Mouse (Mus musculus) layer of hippocampus, postnatal 36 days (tissue): ENCODE data around the gene Pld6. TPM values are rescaled to one million over a fixed set of nuclear protein-coding genes. Genes with fewer than 3 reads are reported as not detected.
"Not testable (repeated sequence)": the region's sequence is repeated elsewhere in the genome, so short reads cannot be mapped to it uniquely, and the experiment has no call there.

ENCODE experiments used
- DNase-seq, 2 experiments: peaks; one replicate each; pipeline ENCODE4 v3.0.0; 2022
- total RNA-seq, 2 experiments: library from RNA; stranded (reverse); gene quantifications; 2 replicates each; pipeline ENCODE4 v1.2.3; 2021

Gene Pld6
- total RNA-seq, 2 experiments from 2014 or later: 0.20 to 0.28 TPM

DNA sequence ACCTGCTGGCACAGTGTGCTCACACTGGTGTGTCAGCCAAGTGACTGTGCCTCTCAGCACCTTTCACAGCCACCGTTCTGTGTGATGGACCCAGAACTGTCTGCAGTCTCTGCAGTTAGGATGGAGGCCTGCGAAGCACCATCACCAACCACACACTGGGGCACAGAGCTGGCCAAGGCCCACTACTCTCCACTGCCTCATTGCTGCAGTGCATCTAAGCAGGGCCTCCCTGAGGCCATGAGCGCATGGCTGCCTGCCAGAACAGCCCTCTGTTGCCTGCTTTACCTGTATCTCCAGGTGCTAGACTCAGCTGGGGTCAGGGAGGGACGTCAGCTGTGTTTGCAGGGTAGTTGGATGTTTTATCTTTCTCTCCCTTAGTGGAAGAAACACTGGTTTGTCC, 43.1 kb downstream of the Pld6 start:
- no peak for DNase-seq

DNA sequence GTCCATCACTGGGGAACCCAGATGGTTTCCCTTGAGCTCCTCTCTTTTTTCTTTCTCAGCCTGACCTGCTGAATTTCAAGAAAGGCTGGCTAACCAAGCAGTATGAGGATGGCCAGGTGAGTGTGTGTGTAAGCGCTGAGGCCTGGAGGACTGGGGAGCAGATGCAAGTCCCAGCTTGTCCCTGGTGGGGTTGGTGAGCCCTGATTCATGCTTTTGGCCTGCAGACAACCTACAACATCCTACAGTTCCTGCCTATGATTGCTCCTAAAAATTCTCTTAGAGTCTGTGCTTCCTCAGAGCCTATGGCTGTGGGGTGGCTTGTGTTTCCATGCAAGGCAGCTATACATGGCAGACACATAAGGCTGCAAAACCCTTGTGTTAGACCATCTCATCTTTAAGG, 43.7 kb downstream of the Pld6 start:
- no peak for DNase-seq

DNA sequence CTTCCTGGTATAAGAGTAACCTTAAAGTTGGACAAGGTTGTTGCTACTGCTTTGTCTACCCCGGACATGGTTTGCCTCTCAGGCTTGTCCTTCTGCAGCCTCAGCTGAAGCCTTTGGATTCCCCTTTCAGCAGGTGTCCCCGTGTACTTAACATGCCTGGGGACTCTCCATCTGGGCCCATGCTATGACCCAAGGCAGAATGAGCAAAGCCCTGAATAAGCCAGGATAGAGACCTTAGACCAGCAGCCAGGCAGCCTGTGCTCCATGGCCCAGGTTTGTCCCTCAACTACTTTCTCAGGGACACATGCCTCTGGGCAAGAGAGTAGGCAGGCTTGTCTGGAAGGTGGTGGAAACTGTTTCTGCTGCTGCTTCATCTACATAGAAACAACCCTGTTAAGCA, 44.1 kb downstream of the Pld6 start:
- DNase-seq: no peak

DNA sequence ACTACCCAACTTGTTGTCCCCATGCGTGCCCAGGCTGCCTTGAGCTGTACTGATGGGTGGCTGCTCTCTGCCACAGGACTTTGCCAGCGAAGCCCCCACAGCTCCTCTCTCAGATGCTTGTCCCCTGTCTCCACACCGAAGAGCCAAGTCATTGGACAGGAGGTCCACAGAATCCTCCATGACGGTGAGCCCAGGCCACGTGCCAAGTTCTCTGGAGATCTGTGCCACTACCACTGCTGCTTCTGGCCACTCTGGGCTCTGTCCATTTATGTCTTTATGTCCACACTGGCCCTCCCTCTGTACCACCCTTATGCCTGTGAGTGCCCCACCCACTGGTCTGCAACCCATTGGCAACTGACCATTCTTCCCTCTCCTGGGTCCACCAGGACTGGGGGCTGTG, 45.5 kb downstream of the Pld6 start:
- no peak for DNase-seq

DNA sequence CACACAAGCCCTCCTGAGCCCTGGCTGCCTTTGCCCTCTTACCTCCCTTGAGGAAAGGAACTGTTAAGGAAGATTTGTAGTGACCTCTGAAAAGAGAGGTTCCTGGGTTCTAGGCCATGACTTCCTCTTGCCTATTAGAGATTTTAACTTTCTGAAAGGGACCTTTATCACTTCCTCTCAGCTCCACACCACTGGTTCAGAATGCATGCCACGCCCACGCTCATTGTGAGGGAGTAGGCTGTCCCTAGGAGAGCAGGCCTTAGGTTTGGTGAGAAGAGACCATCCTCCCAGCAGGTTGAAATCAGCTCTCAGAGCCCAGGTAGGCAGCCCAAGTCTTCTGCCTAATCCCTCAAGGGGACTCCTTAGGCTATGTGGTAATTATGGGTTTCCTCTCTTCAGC, 47.4 kb downstream of the Pld6 start:
- DNase-seq: no peak

DNA sequence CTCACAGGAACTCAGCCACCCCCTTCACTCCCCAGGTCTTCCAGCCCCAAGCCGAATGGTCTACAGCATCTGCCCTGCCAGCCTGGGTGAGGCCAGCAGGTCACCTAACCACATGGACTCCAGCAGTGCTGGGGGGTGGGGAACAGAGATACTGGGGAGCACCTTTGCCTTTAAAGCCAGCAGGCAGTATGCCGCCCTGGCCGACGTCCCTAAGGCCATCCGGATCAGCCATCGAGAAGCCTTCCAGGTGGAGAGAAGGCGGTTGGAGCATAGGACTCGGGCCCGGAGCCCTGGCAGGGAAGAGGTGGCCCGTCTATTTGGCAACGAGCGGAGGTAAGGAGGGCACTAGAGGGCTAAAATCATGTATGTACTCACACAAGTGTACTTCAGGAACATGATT, 50.2 kb downstream of the Pld6 start:
- no peak for DNase-seq

DNA sequence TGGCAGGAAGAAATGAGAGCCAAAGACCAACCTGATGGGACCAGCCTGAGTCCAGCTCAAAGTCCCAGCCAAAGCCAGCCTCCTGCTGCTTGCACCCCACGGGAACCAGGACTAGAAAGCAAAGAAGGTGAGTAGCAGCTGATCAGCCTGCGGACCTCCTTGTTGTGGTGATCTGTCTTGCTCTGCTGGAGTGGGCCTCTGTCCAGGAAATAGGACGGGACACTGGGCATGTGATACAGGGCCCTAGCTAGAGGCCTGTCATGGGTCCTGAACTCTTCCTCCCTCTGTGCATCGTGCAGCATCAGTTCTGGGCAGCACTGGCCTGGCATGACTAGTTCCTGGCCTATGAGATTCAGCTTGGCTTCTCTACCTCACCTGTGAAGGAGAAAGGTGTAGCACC, 51.5 kb downstream of the Pld6 start:
- not testable (repeated sequence) for DNase-seq

DNA sequence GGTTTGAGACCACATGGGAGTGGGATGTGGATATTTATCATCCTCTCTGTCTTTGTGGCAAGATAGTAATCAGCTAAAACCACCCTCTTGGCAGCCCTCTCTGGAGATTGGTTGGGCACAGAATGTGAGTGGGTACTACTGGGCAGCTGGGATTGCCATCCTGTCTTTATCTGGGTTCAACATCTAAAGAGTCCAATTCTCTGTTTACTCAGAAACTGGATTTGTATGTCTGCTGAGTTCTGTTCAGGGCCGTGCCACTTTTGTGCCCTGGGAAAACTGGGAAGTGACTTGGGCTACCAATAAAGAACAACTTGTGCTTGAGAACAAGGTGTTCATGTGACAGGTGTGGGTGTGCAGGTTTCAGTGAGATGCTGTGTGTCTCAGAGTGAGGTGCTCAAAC, 53.1 kb downstream of the Pld6 start:
- no peak for DNase-seq

Other genes with a start within 250 kb of the Pld6 start
- gene Nlrp3, start 246.1 kb downstream of the Pld6 start, total RNA-seq: 1 to 10 TPM in 1 of 2 experiments, under 1 TPM in 1; 0.60 to 1.0 TPM
- gene Olfr222, start 211.4 kb downstream of the Pld6 start, total RNA-seq: not detected
- not detected for gene Olfr223, start 194.4 kb downstream of the Pld6 start, total RNA-seq
- 100 to 1,000 TPM; 276 to 286 TPM for gene Mprip, start 126.3 kb downstream of the Pld6 start, total RNA-seq
- gene Flcn, start 22.4 kb upstream of the Pld6 start, total RNA-seq: 10 to 100 TPM; 41.2 to 44.3 TPM
- gene Nt5m, start 51.8 kb upstream of the Pld6 start, total RNA-seq: 10 to 100 TPM; 59.2 to 62.3 TPM
- 10 to 100 TPM; 75.7 to 80.4 TPM for gene Cops3, start 52.2 kb upstream of the Pld6 start, total RNA-seq
- gene Med9, start 160.6 kb upstream of the Pld6 start, total RNA-seq: 10 to 100 TPM; 34.9 to 37.6 TPM
- 10 to 100 TPM; 54.0 to 63.0 TPM for gene Rasd1, start 177.3 kb upstream of the Pld6 start, total RNA-seq